Mouse (Mus musculus) kidney, embryonic 14.5 days (tissue): ENCODE results near the gene Kif9. TPM values are rescaled to one million over a fixed set of nuclear protein-coding genes. Genes with fewer than 3 reads are reported as not detected.

Experiments
- ATAC-seq: fragments of 200-750 bp; cut with Nextera tagmentation; 2 replicates; pipeline ENCODE4 v1.8.0; 2017; ENCODE audit warnings: moderate number of reproducible peaks, mild to moderate bottlenecking, moderate TSS enrichment, moderate library complexity; ENCODE audit not compliant: low FRiP score, low TSS enrichment
- H3K27ac ChIP-seq: fragments of 300-500 bp; sonication (generic); 2 replicates; pipeline ENCODE4 v1.5.1; 2014; ENCODE audit warnings: low read depth, mild to moderate bottlenecking, low read length, moderate library complexity, mixed read lengths
- H3K27me3 ChIP-seq: fragments of 300-500 bp; sonication (generic); 2 replicates; pipeline ENCODE4 v1.6.1; 2014; ENCODE audit warnings: mild to moderate bottlenecking, low read length; ENCODE audit not compliant: control insufficient read depth, insufficient read depth
- H3K36me3 ChIP-seq: fragments of 300-500 bp; sonication (generic); 2 replicates; pipeline ENCODE4 v1.6.1; 2014; ENCODE audit warnings: low read length, mixed read lengths; ENCODE audit not compliant: control insufficient read depth, insufficient read depth
- H3K4me1 ChIP-seq: fragments of 300-500 bp; sonication (generic); 2 replicates; pipeline ENCODE4 v1.6.1; 2014; ENCODE audit warnings: low read length, mixed read lengths; ENCODE audit not compliant: control insufficient read depth, insufficient read depth
- H3K4me2 ChIP-seq: fragments of 300-500 bp; sonication (generic); replicated peaks from 2 replicates; pipeline ENCODE4 v1.6.1; 2014; ENCODE audit warnings: low read depth, mild to moderate bottlenecking, low read length
- H3K4me3 ChIP-seq: fragments of 300-500 bp; sonication (generic); 2 replicates; pipeline ENCODE4 v1.5.1; 2014; ENCODE audit warnings: mild to moderate bottlenecking, low read length
- H3K9ac ChIP-seq: fragments of 300-500 bp; sonication (generic); 2 replicates; pipeline ENCODE4 v1.6.1; 2014; ENCODE audit warnings: low read depth, mild to moderate bottlenecking, low read length, moderate library complexity
- H3K9me3 ChIP-seq: fragments of 300-500 bp; sonication (generic); 2 replicates; pipeline ENCODE4 v1.6.1; 2016; ENCODE audit warnings: low read length; ENCODE audit not compliant: control insufficient read depth
- WGBS: fragments of 180-500 bp; shearing (Covaris S2); extraction: QIAGEN DNeasy Blood & Tissue Kit; methylation state at CpG from one replicate; pipeline ENCODE4 v1.1.7; 2014; 5-methylcytosine and 5-hydroxymethylcytosine counted together
- polyA plus RNA-seq: library from polyadenylated mRNA; unstranded; fragments of >200 nt; fragmentation: Nextera tagmentation; extraction: Ambion mirVana; gene quantifications from 2 replicates; pipeline ENCODE4 v1.2.1, GENCODE M21; 2014

Gene Kif9
- polyA plus RNA-seq, 1 experiment from 2014 or later = 1.2 TPM

- ATAC-seq = no peak
- 80% methylated on average over 3 of the region's 3 CpGs for WGBS
- no peaks in the 10 kb centered on the region for H3K9me3 ChIP-seq
- H3K4me2 ChIP-seq = no peak overlapping the region
- no peaks in the 10 kb centered on the region for H3K27me3 ChIP-seq
- no peaks in the 10 kb centered on the region for H3K4me1 ChIP-seq
- no peak overlapping the region for H3K27ac ChIP-seq
- H3K4me3 ChIP-seq = no peak overlapping the region
- peaks cover 9% of the 10 kb centered on the region; the same call in 1 of the 2 replicates for H3K36me3 ChIP-seq
- H3K9ac ChIP-seq = no peak overlapping the region
These were observed 24.2 kb upstream of the Kif9 start for GRCm38 (mm10) chr9:110452523-110452922.

DNA sequence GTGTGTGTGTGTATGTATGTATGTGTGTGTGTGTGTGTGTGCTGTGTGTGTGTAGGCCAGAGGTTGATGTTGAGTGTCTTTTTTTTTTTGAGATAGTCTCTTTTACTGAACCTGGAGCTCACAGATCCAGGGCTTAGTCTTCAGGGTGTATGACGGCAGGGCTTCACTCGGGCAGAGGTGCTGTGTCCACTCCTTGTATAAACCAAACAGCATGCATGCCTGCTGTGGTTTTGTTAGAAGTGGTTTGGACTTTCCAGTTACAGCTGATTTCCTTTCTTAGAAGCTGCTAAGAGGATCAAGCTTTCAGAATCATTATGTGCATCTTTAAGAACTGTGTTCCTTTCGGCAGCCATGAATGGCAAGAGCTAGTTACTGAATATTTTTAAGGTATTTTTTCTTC lies 18.8 kb upstream of the Kif9 start:
- no peaks in the 10 kb centered on the region for H3K9me3 ChIP-seq
- WGBS = 86% methylated on average over 3 of the region's 3 CpGs
- H3K9ac ChIP-seq = no peak overlapping the region

DNA sequence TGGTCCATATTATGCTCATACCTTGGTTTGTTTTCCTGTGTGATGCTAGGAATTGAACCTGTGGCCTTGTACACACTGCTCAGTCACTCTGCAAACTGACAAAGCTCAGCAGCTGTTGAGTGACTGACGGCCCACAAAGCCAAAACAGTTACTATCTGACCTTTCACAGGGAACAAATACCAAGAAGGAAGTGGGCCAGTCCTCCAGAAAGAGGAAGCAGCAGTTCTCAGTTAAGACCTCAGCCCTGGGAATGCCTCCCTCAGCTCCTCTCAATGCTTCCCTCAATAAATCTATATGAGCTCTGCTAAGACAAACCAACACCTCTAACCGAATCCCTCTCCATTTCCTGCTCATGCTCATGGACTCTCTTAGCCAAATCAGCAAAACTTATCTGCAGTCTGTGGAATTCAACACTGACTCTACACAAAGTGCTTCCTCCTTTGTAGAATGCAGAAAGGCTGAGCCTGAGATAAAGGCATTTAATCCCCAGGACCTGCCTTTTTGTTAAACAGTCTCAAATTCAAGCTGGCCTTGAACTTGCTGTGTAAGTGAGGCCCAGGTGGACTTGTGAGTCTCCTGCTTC lies 17.5 kb upstream of the Kif9 start:
- WGBS = 44% methylated on average over 2 of the region's 2 CpGs
- H3K27me3 ChIP-seq = no peaks in the 10 kb centered on the region
- no peak overlapping the region for H3K4me2 ChIP-seq
- no peak overlapping the region for H3K27ac ChIP-seq
- no peaks in the 10 kb centered on the region for H3K9me3 ChIP-seq
- peaks cover 3% of the 10 kb centered on the region; the same call in 1 of the 2 replicates for H3K36me3 ChIP-seq
- H3K4me1 ChIP-seq = no peaks in the 10 kb centered on the region
- no peak for ATAC-seq
- H3K4me3 ChIP-seq = no peak overlapping the region
- no peak overlapping the region for H3K9ac ChIP-seq

More for the DNA sequence above, 18.8 kb upstream of the Kif9 start:
- ATAC-seq = no peak
- Histone ChIP-seq H3K4me3 (no peak overlapping the region), H3K4me1 (no peaks in the 10 kb centered on the region), H3K36me3 (peaks cover 3% of the 10 kb centered on the region; the same call in 1 of the 2 replicates), H3K27me3 (no peaks in the 10 kb centered on the region), H3K27ac (no peak overlapping the region), H3K4me2 (no peak overlapping the region)

DNA sequence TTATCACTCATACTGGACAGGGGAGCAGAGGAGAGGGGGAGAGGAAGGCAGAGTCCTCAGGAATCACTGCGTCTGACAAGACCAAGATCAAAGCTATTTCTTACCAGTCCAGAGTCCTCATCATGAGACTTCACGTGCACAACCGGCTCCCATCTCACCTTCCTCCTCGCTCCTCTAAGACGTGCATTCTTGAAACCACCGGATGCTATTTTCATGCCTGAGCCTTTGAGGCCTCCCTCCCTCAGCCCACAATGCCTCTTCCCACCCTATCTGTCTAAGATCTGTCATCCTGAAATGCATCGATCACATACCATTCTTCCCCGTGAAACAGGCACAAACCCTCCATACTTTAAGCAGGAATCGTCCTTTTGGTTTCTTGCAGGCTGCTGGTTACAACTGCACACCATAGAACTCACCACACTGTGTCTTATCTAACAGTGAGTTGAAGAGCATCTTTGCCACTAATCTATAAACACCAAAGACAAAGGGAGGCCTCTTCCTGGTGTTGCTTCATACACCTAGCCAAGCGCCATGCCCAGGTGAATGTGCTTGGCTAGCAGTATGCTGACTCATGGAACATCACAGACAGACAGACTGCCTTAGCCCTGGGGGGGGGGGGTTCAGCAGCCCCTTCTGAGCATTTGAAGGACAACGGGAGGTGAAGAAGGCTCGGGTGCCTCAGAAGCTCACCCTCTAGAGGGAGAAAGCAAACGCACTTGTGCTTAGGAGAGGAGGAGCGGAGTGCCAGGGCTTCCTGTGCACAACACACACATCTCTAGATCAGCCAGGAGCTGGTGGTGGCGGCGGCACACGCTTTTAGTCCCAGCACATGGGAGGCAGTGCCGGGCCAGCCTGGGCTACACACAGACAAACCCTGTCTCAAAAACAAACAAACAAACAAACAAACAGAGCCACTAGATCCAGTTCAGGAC lies 15.6 kb upstream of the Kif9 start:
- Histone ChIP-seq H3K27ac (no peak overlapping the region), H3K9ac (no peak overlapping the region), H3K4me1 (no peaks in the 10 kb centered on the region), H3K36me3 (no peaks in the 10 kb centered on the region), H3K27me3 (no peaks in the 10 kb centered on the region), H3K9me3 (no peaks in the 10 kb centered on the region), H3K4me2 (no peak overlapping the region), H3K4me3 (no peak overlapping the region)
- no peak for ATAC-seq
- 88% methylated on average over 18 of the region's 18 CpGs for WGBS

DNA sequence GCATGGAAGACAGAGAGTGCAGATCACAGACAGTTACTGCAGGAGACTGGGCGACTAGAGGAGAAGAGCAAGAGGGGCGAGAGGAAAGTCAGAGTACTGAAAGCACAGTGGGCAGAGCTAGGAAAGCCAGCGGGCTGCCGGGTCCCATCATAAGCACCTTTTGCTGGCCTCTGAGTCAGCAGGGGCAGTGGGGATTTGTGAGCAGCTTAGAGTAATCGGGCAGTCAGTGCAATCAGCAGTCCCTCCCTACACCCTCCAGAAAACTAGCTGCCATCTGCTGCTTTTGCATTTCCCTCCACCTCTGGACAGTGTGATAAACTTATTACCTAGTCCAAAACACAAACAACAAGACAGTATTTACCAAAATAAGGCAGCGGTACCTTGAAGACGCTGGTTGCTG lies 14.4 kb upstream of the Kif9 start:
- Histone ChIP-seq H3K27ac (no peak overlapping the region), H3K9ac (no peak overlapping the region), H3K9me3 (no peaks in the 10 kb centered on the region), H3K27me3 (no peaks in the 10 kb centered on the region), H3K4me3 (no peak overlapping the region), H3K4me1 (no peaks in the 10 kb centered on the region), H3K36me3 (no peaks in the 10 kb centered on the region), H3K4me2 (no peak overlapping the region)
- 82% methylated on average over 7 of the region's 7 CpGs for WGBS
- no peak for ATAC-seq

DNA sequence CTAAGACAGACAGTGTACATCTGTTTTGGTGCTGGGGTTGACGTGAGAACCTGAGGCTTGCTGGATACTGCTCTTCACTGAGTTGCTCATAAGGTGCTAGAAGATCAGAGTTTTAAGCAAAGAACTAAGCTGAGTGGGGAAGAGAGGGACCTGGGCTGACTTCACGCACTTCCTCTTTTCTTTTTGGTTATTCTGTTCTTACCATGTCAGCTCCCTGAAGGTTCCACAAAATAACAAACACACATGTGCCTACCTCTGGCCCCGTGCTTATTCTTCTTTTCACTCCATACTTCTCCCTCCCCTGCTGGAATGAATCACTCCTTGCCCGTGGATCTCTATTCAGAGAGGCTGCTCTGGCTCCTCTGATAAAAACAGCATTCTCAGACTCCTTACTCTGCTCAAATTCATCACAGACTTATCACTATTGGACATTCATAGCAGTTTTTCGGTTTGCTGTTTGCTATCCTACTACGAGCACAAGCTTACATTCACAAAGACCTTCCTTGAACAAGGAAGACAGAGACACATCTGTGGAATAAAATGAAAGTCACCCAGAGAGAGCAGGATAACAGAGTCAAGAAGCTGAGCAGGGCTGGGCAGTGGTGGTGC lies 12.7 kb upstream of the Kif9 start:
- H3K4me1 ChIP-seq = no peaks in the 10 kb centered on the region
- H3K4me2 ChIP-seq = no peak overlapping the region
- no peaks in the 10 kb centered on the region for H3K9me3 ChIP-seq
- no peak overlapping the region for H3K27ac ChIP-seq
- H3K36me3 ChIP-seq = no peaks in the 10 kb centered on the region
- no peak for ATAC-seq
- H3K9ac ChIP-seq = no peak overlapping the region
- H3K27me3 ChIP-seq = no peaks in the 10 kb centered on the region
- no peak overlapping the region for H3K4me3 ChIP-seq
- WGBS = 92% methylated on average over 6 of the region's 6 CpGs

- Histone ChIP-seq H3K36me3 (no peaks in the 10 kb centered on the region), H3K27me3 (no peaks in the 10 kb centered on the region), H3K9me3 (no peaks in the 10 kb centered on the region), H3K9ac (no peak overlapping the region), H3K27ac (no peak overlapping the region), H3K4me3 (no peak overlapping the region), H3K4me1 (no peaks in the 10 kb centered on the region), H3K4me2 (no peak overlapping the region)
- no peak for ATAC-seq
- WGBS = 88% methylated on average over 6 of the region's 6 CpGs
These were observed 11.4 kb upstream of the Kif9 start for GRCm38 (mm10) chr9:110465336-110465735.

DNA sequence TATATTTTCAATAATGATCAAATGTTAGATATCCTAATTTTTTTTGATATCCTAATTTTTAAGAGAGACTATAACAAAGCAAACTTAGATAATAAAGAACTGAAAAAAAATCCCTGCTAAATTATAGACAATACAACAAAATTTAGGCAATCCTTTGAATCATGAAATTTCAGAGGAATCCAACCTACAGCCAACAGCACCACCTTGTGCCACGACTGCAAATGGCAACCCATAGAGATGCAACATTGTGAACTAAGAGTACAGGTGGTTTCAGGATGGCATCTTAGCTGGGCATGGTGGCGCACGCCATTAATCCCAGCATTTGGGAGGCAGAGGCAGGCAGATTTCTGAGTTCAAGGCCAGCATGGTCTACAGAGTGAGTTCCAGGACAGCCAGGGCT lies 10.6 kb upstream of the Kif9 start:
- H3K9ac ChIP-seq = no peak overlapping the region
- no peak overlapping the region for H3K4me2 ChIP-seq
- no peaks in the 10 kb centered on the region for H3K4me1 ChIP-seq
- ATAC-seq = no peak
- no peaks in the 10 kb centered on the region for H3K36me3 ChIP-seq
- H3K9me3 ChIP-seq = no peaks in the 10 kb centered on the region
- H3K27ac ChIP-seq = no peak overlapping the region
- WGBS = 75% methylated on average over 3 of the region's 3 CpGs
- H3K4me3 ChIP-seq = no peak overlapping the region
- no peaks in the 10 kb centered on the region for H3K27me3 ChIP-seq

GRCm38 (mm10) chr9:110477951-110478350 lies 1.2 kb downstream of the Kif9 start:
- Histone ChIP-seq H3K9ac (no peak overlapping the region), H3K27me3 (no peaks in the 10 kb centered on the region), H3K9me3 (no peaks in the 10 kb centered on the region), H3K27ac (no peak overlapping the region), H3K36me3 (no peaks in the 10 kb centered on the region), H3K4me2 (no peak overlapping the region), H3K4me1 (peaks cover 6% of the 10 kb centered on the region), H3K4me3 (no peak overlapping the region)
- 57% methylated on average over 11 of the region's 11 CpGs for WGBS
- ATAC-seq = no peak
